Mouse (Mus musculus): ENCODE measurements around the gene Cenpq.
A peak's percentile ranks its signal among the peaks of the same experiment; 100 is the strongest.

Cenpq gene

DNA sequence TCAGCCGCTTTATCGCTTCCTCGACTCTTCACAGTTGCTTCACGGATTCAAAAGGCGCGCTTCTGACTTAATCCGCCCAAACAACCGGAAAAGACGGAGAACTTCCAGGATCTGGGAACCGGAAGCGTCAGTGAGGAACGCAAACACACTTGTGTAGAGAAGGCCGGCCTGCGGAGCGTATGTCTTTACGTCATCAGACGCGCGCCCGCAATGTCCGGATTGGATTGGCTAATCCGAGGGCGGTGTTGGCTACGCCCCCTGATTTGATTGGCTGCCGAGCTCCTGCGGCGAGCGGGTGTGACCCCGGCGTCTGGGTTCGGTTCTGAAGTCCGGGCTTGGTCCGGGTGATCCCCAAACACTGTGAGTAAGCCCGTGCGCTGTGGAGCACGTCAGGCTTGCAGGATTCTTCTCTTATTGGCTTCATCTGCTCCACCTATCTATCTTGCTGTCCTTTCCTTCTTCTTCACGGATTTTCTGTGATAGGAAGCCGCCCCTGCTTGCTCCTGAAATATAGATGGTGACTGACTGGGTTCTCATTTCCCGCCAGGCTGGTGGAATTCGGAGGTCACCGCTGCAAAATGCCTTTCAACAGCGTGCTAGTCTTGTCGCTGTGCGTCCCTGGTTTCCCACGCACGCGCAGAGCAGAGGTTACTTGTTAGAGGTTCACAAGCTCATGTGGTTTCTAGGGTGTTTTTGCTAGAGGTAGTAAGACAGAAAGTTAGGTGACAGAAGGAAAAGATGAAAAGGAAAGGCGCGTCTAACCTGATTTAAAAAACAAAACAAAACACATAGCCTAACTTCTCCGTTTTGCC lies at the start of gene Cenpq, which contains the start of gene Mut:
TSS of gene Cenpq (minus strand) at position 628 of the 812 bp plus-strand sequence.
TSS of gene Mut (plus strand) at position 266 of the 812 bp plus-strand sequence.
- DNase-seq: peak; percentile 99

DNA sequence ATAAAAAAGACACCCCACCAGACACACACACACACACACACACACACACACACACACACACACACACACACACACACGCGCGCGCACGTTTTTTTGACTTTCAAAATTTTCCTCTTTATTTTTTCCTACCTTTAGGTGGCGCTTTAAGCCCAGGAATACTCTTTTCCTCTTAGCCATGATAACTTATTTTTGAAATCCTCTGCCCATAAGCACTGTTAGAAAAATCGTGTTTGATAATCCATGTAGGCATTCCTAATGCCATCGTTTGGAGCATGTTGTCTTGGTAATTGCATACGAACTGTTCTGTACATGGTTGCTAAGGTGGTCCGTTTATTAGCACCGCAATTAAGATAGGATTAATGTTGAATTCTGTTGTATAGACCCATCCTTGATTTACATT lies 43.1 kb upstream of the Cenpq start:
- DNase-seq: peak; percentile 8

DNA sequence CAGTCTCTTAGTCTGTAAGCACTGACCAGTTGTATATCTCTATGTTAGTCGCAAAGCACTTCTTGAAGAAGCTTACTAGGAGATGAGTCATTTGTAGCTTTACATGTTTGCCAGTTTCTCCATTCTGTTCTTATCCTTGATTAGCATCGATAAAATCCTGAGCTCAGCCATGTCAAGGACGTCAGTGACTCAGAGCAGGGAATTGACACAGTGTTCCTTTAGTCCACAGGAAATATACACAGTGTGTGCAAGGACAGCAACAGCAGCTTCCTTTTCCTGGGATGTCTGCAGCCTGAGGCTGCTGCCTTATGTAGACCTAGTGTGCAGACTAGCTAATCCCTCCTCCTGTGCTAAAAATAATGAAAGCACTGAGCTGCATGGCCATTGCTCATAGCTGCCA lies 13.7 kb upstream of the Cenpq start:
- no peak for DNase-seq

DNA sequence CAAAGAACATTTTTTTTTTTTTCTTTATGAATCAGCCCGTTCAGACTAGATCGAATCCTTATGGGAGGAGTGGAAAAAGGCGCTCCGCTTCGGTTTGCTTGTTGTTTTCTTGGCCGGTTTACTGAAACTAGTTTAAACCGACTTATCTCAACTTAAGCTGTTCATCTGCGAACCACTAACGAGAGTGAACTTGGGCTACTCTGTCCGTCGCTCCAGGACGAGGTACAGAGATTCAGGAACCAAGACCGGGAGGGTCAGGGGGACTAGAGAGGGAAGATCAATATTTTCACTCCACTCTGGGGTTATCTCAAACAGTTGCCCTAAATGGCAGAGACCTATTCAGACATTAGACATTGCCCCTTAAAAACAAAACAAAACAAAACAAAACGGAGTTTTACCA lies 862 bp downstream of the Cenpq start:
- DNase-seq: no peak

DNA sequence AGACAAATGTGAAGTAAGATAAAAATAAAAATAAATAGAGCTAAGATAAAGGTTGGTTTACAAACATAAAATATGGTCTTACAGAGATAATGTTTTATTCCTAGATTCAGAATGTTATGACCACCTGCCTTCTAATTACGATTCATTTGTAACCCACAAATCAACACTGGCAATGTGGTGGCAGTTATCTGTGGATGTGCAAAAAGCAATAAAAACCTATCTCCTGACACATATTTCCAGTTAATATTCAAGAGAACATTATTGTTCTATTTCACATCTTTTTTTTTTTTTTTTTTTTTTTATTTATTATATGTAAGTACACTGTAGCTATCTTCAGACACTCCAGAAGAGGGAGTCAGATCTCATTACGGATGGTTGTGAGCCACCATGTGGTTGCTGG lies 19.3 kb downstream of the Cenpq start:
- DNase-seq: no peak

DNA sequence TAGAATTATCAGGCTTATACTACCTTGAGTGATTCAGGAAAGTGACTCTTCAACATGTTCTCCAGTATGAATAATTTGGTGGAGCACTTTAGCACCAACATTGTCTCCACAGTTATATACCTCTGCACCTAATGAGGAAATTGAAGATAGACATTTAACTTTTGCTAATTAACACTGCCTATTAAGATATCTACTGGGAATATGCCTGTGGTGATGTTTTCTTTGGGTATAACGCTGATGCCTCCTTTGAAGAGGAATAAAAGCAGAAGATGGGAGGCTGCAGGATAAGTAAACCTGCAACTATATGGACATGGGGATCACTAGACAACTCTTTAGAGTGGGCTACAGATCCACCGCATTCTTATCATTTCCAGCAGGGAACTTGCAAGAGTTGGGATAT lies 20.6 kb downstream of the Cenpq start, which contains the start of gene Glyatl3:
TSS of gene Glyatl3 (minus strand) at position 101 of the 400 bp plus-strand sequence.
- DNase-seq: no peak

DNA sequence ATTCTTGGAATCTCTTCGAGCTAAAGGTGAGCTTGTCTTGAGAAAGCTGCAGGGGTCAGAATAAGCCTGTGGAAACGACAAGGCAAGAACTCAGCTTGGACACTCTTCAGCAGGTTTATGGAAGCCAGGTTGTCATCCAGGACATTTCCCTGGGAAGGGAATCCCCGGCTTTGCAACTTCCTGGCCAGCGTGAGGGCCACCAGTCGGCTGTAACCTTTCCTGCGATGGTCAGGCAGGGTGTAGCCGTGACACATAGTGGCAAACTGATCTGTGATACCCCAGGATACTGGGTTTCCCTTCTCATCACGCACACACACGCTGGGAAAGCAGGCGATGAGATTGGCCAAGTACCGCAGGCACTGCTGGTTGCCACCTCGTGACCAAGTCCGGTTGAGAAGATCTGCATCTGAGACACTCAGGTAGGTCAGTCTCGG lies 30.1 kb downstream of the Cenpq start:
- peak; percentile 41 for DNase-seq

DNA sequence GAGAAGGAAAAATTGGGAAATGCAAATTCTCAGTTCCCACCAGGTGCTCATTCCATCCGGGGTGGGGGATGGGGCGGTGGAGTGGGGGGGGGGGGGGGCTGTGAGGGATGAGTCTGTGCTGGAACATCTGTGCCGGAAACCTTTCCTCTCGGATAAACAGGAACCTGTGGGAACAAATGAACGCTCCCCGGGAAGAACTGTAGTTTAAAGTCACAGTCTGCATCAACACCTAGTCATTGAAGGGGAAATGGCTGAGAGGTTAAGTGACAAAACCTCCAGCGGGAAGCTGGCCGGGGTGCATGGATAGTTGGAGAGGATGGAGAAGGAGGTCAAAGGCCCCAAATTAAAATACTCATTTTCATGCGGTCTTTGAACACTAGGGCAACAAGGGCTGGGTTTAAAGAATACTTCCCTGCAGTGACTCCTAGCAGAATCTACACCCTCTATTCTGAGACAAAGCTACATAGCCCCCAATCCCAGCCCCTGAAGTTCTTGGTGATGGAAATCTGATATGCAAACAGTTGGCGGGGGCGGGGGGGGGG lies 30.7 kb downstream of the Cenpq start:
- DNase-seq: peak; percentile 20

DNA sequence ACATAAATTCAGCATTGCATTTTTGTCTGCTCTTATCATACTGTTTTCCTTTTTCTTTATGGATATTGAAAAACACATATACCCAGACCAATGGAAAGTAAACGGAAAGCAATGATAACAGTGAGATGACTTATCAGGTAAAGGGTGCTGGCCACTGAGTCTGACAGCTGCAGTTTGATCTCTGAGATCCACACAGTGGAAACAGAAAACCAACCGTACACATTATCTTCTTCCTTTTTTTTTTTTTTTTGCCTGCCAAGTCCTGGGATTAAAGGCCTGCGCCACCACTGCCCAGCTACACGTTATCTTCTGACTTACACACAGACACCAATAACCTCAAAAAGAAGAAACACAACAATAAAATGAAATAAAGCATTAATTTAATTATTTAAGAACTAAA lies 31.5 kb downstream of the Cenpq start:
- no peak for DNase-seq

DNA sequence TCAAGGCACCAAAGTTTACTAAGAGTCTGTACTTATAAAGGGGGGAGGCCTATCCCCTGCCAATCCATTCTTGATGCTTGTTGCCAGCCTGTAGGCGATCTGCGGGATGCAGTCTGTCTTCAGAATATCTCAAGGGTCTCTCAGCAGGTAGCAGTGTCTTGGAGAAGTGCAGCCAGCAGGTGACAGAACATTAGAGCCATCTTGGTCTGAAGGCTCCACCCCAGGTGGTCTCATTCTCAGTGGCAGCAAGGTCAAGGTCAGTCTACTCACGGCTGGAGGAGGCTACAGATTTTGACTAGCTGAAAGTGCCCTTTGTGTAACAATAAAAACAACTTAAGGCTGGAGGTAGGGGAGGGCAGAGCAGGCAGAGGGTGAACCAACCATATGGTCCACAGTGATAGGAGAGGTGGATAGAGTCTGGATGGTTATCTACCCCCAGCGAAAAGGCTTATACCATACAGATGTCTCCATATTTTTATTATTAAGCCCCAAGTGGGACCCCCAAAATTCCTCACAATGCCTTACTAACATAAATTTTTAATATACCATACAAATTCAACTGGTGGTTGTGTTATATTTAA lies 35.0 kb downstream of the Cenpq start:
- no peak for DNase-seq

DNA sequence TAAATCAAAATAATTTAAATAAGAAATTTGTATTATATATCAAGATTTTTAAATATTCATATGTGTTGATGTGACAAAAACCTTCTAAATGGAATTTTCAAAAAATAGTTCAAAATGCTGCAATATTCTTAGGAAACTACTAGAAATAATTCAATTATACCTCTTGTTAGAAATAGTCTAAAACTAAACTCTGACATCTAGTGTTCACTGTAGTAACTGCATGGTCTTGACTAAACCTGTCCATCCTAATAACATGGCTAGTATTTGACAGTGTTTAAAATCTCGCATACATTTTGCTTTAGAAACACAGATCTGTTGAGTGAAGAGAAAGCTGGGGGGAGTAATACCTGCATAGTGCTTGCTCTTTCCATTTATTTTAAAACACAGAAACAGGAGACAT lies 38.0 kb downstream of the Cenpq start:
- DNase-seq: peak; percentile 23

DNA sequence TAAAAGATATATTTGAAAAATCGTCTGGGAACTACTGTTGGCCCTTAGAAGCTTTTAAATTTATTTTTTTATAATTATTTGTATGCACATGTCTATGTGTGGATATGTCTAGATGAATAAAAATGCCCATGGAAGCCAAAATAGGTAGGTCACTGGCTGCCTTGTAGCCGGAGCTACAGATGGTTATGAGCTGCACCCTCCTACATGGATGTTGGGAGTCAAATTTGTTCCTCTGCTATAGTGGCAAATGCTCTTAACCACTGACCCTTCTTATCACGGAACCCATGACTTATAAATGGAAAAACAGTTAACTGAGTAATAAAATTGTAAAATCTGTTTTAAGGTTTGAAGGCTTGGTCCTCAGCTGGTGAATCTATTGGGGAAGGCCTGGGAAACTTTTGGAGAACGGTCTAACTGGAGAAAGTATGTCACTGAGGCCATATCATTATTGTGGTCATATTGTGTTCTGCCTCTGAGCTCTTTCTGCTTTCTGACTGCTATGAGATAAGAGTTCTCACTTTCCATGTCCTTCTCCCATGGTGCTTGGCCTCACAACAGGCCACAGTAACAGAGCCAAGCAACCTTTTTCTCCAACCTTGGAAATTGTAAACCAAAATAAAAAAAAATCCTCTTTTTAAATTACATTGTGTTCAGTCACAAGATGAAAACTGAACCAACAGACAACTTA lies 46.9 kb downstream of the Cenpq start:
- no peak for DNase-seq

DNA sequence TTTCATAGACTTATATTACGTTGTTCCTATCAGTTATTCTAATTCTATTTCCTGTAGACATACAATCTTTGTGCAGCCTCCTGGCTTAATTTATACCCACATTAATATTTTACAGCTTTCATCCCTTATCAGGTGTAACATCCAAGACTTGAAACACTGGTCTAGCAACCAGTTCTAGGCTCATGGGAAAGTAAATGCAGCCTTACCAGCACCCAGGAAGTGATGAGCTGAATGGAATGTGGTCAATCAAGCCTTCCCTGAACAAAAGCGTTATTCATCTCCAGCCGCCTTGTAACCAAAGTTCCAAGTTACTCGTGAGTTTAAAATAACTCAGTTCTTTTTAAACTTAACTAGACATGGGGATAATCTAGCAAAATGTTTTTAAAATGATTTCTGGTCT lies 49.7 kb downstream of the Cenpq start:
- DNase-seq: no peak

DNA sequence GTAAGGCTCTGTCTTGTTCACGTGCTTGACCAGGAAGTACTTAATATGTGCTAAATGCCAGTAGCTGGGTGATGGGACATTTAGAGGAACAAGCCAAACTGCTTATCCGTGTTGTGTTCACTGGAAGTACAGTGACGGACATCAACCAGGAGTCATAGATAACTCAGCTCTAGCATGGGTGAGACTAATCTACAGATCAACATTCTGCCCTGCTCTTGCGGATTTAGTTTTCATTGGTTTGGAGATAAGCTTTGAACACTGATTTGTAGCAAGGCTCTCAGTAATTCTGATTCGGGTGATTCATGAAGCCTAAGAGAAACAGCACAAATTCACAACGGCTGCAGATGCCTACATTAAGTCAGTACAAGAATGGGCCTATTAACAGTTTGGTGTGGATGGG lies 52.7 kb downstream of the Cenpq start:
- no peak for DNase-seq

DNA sequence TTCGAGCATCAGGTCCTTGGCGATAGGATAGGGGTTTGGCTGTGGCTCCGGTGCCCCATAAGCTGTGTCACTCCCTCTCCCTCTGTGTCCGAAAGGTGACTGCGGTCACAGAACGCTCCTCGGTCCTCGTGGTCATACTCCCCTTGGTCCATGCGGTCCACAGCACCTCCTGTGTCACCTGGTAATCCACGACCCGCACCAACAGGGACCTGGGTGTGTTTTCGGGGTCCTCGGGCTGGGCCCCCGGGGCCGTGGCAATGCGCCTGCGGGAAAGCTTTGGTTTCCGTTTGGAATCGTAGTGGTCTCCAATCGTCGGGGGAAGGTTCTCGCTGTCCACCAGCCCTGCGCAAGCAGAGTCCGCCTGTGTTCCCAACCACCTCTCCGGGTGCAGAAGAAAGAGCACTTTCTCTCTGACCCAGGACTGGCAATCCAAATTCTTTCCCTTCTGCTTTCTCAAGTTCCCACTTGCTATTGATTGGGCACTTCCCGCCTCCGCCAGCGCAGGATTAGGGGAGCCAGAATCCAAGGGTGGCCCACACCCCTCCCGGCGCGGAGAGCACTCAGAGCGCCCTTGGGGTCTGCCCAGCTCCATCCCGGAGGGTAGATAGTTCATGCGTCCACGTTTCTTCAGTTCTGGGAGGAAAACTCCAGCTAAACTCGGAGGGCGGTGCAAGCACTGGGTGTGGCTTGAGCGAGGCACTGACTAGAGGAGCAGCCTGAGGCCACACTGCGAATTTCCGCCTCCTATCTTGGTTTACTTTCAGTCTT lies 54.7 kb downstream of the Cenpq start, which contains the start of gene 9130008F23Rik:
TSS of gene 9130008F23Rik (minus strand) at position 636 of the 768 bp plus-strand sequence.
- DNase-seq: no peak

DNA sequence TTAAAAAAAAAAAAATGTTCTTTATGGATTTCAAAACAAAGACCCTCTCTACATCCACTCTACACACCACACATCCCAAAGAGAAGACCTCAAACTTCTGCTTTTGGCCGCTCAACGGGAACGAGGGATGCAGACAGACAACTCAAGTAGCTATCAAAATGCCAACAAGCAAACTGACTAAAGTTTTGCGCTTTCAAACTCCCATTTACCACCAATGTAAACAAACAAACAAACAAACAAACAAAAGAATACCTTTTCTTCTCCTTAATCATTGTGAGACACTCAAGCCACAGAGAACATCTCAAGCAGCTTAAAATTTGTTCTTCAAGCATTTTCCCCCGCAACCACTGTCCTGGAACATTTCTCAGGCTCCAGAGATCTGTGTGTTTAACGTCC lies 55.3 kb downstream of the Cenpq start:
- no peak for DNase-seq

DNA sequence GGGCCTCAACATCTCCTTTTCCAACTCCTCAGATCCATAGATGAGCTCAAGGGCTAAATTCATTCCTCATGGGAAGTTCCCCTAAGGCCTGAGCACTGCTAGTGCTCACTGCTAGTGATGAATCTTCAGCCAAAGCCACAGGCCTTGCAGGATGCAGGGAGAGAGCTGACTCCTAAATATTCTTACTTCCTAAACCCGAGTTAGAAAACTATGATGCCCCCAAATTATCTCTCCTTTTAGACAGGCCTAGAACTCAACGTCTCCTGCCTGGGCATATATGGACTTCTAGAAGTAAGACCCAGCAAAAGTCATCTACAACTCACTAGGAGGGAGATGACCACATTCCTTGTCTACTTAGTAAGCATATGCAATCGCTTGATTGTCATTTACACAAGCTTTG lies 57.1 kb downstream of the Cenpq start:
- DNase-seq: no peak

DNA sequence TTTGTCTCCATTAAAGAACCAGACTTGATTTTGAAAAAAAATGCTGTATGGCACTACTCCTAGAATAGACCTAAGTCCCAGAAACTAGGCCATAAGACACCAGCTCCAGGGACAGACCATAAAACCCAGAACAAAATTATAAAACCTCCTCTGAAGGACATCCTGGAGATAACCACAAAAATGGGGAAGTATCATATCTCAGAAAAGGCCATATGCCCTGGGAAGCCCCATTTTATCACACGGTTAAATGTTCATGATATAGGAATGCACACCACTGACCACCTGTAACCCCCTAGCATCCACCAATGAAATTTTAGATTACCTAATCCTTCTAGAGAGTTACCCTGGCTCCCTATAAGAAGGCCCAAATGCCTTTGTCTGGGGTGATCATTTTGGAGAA lies 59.3 kb downstream of the Cenpq start:
- DNase-seq: no peak

DNA sequence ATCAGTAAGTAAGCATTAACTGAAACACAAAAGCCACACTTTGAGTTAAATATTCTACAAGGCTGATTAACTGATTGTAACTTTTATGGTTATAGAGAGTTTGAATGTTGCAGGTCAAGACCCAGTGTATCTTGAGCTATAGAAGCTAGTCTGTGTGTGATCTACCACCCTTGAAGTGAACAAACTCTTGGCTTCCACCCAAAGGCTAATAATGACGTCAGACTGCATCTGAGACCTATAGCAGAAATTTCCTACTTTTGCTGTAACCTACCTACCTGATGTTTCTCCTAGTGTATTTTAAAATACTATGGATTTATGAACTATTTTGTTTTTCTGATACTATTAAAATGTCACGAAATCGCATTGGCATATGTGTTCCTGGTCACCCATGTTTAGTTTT lies 60.1 kb downstream of the Cenpq start:
- DNase-seq: no peak

DNA sequence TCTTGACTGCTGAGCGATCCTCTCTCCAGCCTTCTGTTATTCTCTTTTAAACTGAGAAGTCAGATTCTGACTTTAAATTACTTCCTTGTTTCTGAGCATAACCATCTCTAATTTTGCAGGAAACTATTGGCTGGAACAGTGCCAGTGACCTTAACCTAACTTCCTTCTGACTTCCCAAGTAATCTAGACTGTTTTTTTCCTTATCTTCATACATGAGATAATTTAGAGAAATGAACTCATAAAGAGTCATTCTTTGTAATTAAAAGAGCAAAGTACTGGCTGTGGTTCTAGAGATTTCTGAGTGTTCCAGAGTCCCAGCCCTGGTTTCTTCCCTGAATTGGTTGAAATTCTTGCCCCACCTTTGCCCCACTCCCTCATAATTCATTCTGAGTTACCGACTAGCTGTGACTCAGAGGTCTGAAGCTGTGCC lies 61.2 kb downstream of the Cenpq start:
- no peak for DNase-seq

Measured in cerebellum, adult 9-10 months (tissue).